Mouse (Mus musculus): Measurements from ENCODE around the gene Coa7. TPM values are rescaled to one million over a fixed set of nuclear protein-coding genes. Genes with fewer than 3 reads are reported as not detected.

Gene Coa7
- polyA plus RNA-seq, 1 experiment from 2014 or later: 53.6 TPM

DNA sequence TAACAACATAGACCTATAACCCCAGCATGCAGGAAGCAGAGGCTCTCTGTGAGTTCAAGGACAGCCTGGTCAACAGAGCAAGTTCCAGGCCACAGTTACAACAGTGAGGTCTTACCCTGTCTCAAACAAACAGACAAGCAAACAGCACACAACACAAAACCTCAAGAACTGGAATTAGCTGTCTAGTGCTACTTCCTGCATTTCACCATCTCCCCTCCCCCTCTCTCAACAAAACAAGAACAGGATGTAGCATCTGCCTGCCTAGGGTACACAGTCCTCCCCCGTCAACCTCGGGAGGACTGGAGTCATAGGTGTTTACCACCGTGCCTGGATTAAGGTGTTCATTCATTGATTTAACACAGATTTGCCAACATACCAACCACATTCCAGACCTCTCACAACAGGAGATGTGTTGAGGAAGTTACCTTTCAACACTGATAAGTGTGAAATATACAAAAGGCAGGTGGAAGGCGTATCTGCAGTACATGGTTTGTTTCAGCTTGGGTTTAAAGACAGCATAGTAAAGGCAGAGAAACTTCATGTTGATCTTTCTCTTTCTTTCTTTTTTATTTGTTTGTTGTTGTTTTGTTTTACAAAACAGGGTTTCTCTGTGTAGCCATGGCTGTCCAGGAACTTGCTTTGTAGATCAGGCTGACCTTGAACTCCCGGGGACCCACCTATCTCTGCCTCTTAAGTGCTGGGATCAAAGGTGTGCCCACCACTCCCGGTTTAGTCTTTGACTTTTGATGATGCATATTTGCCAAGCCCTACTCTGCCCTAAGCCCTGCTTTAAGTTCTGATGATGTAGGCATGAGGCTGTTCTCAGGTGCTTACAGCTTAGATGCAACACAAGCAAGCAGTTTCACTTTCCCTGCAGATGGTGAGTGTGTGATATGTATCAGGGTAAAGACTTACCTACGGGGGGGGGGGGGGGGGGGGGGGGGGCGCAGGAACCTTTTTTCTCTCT is 9.0 kb upstream of the Coa7 start:
- no peak overlapping the region for H3K9ac ChIP-seq (ENCODE audit: low read length)
- WGBS: 25% methylated on average over 7 of the region's 8 CpGs
- H3K9me3 ChIP-seq (replicated peaks; ENCODE audit: control insufficient read depth, low read length): no peaks in the 10 kb centered on the region
- H3K36me3 ChIP-seq (ENCODE audit: control insufficient read depth, insufficient read depth): no peaks in the 10 kb centered on the region
- H3K4me1 ChIP-seq (ENCODE audit: control insufficient read depth, insufficient read depth, low read length): peaks cover 15% of the 10 kb centered on the region
- no peaks in the 10 kb centered on the region for H3K27me3 ChIP-seq (ENCODE audit: control insufficient read depth, insufficient read depth, low read length)
- ATAC-seq (replicated peaks; ENCODE audit: extremely low read depth, insufficient read depth, low FRiP score): peak; percentile 56
- H3K27ac ChIP-seq (ENCODE audit: low read length): peak overlapping the region; percentile 57
- H3K4me2 ChIP-seq (ENCODE audit: low read depth, low read length): peak overlapping the region; percentile 23; the same call in 1 of the 2 replicates
- no peak overlapping the region for H3K4me3 ChIP-seq (ENCODE audit: low read length)

DNA sequence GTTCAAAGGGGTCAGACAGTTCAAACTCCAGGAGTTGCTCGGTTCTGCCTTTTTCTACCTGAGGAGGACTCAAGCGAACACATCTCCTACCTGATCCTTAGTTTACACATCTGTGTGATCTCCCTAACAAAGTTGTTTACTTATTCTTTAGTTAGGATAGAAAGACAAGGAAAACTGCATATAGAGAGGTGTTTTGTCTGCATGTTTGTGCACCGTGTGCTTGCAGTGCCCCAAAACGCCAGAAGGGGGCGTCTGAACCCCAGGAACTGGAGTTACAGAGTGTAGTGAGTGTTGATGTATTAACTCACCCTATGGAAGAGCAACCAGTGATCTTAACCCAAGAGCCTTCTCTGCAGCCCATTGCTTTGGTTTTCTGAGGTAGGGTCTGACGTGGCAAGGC is 8.2 kb upstream of the Coa7 start:
- Histone ChIP-seq H3K9me3 (replicated peaks; ENCODE audit: control insufficient read depth, low read length) (no peaks in the 10 kb centered on the region), H3K4me2 (ENCODE audit: low read depth, low read length) (no peak overlapping the region), H3K36me3 (ENCODE audit: control insufficient read depth, insufficient read depth) (no peaks in the 10 kb centered on the region), H3K4me1 (ENCODE audit: control insufficient read depth, insufficient read depth, low read length) (peaks cover 15% of the 10 kb centered on the region), H3K4me3 (ENCODE audit: low read length) (no peak overlapping the region), H3K9ac (ENCODE audit: low read length) (no peak overlapping the region), H3K27me3 (ENCODE audit: control insufficient read depth, insufficient read depth, low read length) (no peaks in the 10 kb centered on the region), H3K27ac (ENCODE audit: low read length) (no peak overlapping the region)
- no peak for ATAC-seq (replicated peaks; ENCODE audit: extremely low read depth, insufficient read depth, low FRiP score)
- 68% methylated on average over 6 of the region's 6 CpGs for WGBS

DNA sequence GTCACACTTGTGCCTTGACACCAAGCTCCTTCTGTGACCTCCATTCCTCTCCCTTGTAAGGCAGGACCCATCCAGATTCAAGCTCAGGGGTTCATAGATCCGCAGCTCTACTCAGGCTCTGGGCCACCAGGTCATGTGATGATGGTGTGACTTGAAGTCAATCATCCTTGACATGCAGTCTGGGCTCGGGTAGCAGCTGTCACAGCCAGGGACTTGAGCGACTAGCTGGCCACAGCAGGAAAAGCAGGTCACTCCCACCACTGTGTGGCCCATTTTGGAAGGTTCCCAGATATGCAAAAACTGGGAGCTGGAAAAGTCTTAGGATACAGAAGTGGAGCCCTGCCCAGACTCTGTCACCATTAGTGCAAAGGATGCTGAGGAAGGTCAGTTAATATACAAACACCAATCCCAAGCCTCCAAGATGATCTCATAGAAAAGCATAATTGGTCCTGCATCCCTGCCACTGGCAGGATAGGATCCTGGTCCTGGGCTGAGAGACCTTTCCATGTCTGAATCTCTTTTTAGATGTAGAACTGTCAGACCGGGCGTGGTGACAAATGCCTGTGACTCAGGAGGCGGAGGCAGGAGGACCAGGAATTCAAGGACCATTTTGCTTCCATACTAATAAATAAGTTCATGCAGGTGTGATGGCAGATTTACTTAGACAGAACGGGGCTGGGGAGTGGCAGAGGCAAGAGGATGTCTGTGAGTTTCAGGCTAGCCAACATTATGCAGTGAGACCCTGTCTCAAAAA is 7.1 kb upstream of the Coa7 start:
- H3K36me3 ChIP-seq (ENCODE audit: control insufficient read depth, insufficient read depth): no peaks in the 10 kb centered on the region
- H3K4me2 ChIP-seq (ENCODE audit: low read depth, low read length): no peak overlapping the region
- ATAC-seq (replicated peaks; ENCODE audit: extremely low read depth, insufficient read depth, low FRiP score): 0 out of 2 replicates have a peak, but pooled peaks have one; percentile 26
- H3K4me1 ChIP-seq (ENCODE audit: control insufficient read depth, insufficient read depth, low read length): peaks cover 15% of the 10 kb centered on the region
- no peak overlapping the region for H3K4me3 ChIP-seq (ENCODE audit: low read length)
- H3K9me3 ChIP-seq (replicated peaks; ENCODE audit: control insufficient read depth, low read length): no peaks in the 10 kb centered on the region
- no peak overlapping the region for H3K27ac ChIP-seq (ENCODE audit: low read length)
- WGBS: 66% methylated on average over 7 of the region's 7 CpGs
- H3K9ac ChIP-seq (ENCODE audit: low read length): no peak overlapping the region
- no peaks in the 10 kb centered on the region for H3K27me3 ChIP-seq (ENCODE audit: control insufficient read depth, insufficient read depth, low read length)

DNA sequence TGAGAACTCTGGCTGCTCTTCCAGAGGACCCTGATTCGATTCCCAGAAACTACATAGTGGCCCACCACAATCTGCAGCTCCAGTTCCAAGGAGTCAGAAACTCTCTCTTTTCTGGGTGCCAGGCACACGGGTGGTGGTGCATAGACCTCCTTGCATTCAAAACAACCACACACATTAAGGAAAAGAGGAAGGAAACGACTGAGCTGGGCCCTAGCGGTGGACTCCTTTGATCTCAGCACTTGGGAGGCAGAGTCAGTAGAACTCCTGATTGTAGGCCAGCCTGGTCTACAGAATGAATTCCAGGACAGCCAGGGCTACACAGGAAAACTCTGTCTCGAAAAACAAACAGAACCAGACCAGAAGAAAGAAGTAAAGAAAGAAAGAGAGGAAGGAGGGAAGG is 4.4 kb upstream of the Coa7 start:
- Histone ChIP-seq H3K9me3 (replicated peaks; ENCODE audit: control insufficient read depth, low read length) (no peaks in the 10 kb centered on the region), H3K9ac (ENCODE audit: low read length) (no peak overlapping the region), H3K4me2 (ENCODE audit: low read depth, low read length) (no peak overlapping the region), H3K36me3 (ENCODE audit: control insufficient read depth, insufficient read depth) (no peaks in the 10 kb centered on the region), H3K4me1 (ENCODE audit: control insufficient read depth, insufficient read depth, low read length) (peaks cover 19% of the 10 kb centered on the region), H3K4me3 (ENCODE audit: low read length) (no peak overlapping the region), H3K27ac (ENCODE audit: low read length) (0 out of 2 replicates have a peak overlapping the region, but pooled peaks have one; percentile 6), H3K27me3 (ENCODE audit: control insufficient read depth, insufficient read depth, low read length) (no peaks in the 10 kb centered on the region)
- WGBS: 53% methylated on average over 5 of the region's 5 CpGs
- ATAC-seq (replicated peaks; ENCODE audit: extremely low read depth, insufficient read depth, low FRiP score): no peak

DNA sequence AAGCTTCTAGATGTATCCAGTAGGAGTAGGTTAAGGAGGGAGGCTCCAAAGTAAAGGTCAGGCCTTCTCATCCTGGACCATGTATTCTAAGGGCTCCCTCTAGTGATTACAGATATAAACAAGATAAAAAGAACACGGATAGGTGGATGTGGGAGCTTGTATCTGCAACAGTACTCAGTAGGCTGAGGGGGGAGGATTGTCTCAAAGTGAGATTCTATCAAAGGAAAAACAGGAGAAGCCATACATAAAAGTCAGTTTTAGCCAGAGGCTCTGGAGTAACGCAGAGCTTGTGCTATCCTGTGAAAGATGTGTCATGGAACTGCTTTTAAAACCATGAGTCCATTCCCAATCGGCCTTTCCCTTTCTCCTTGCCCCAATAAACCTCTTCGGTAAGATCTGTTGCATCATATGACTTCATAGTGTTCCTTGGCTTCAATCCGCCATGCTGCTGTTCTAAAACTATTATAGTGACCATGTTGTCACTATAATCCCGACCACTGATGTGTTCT is 815 bp upstream of the Coa7 start:
- Histone ChIP-seq H3K4me3 (ENCODE audit: low read length) (peak overlapping the region; percentile 91), H3K9me3 (replicated peaks; ENCODE audit: control insufficient read depth, low read length) (no peaks in the 10 kb centered on the region), H3K9ac (ENCODE audit: low read length) (peak overlapping the region; percentile 79), H3K27ac (ENCODE audit: low read length) (peak overlapping the region; percentile 96), H3K4me2 (ENCODE audit: low read depth, low read length) (peak overlapping the region; percentile 77), H3K27me3 (ENCODE audit: control insufficient read depth, insufficient read depth, low read length) (no peaks in the 10 kb centered on the region), H3K4me1 (ENCODE audit: control insufficient read depth, insufficient read depth, low read length) (peaks cover 29% of the 10 kb centered on the region), H3K36me3 (ENCODE audit: control insufficient read depth, insufficient read depth) (peaks cover 2% of the 10 kb centered on the region; the same call in 1 of the 2 replicates)
- ATAC-seq (replicated peaks; ENCODE audit: extremely low read depth, insufficient read depth, low FRiP score): no peak
- 47% methylated on average over 6 of the region's 6 CpGs for WGBS

DNA sequence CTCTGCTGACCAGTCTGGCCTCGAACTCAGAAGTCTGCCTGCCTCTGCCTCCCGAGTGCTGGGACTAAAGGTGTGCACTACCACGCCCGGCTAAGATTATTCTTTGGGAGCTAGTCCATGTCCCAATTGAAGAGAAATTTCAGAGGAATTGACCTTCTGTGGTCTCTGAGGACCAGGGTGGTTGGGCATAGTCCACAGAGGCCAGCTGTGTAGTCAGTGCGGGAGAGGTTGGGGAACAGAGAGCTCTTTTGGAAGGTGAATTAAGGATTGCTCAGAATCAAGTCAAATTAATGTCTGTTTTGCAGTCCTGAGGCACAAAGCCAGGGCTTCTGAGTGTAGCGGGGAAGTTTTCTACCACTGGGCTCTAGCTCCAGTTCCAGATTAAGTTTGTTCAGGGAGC is 1.9 kb downstream of the Coa7 start:
- H3K27me3 ChIP-seq (ENCODE audit: control insufficient read depth, insufficient read depth, low read length): no peaks in the 10 kb centered on the region

DNA sequence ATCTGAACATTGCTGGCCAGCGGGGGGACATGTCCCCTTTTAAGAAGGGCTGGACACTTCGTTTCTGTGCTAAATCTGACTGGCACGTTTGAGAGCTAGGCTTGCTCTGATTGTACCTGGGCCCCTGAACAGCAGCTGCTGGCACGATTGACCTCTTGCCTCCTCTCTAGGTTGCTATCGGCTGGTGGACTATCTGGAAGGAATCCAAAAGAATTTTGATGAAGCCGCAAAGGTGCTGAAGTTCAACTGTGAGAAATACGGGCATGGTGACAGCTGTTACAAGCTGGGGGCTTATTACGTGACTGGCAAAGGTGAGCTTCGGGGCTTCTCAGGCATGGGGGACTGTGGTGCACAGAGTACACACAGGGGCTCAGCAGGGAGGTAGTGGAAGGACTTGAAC is 4.1 kb downstream of the Coa7 start:
- H3K27ac ChIP-seq (ENCODE audit: low read length): peak overlapping the region; percentile 80
- no peaks in the 10 kb centered on the region for H3K27me3 ChIP-seq (ENCODE audit: control insufficient read depth, insufficient read depth, low read length)
- peaks cover 24% of the 10 kb centered on the region for H3K4me1 ChIP-seq (ENCODE audit: control insufficient read depth, insufficient read depth, low read length)
- no peak overlapping the region; the same call in 1 of the 2 replicates for H3K9ac ChIP-seq (ENCODE audit: low read length)
- peak; percentile 33; the same call in 1 of the 2 replicates for ATAC-seq (replicated peaks; ENCODE audit: extremely low read depth, insufficient read depth, low FRiP score)
- no peak overlapping the region for H3K4me3 ChIP-seq (ENCODE audit: low read length)
- H3K4me2 ChIP-seq (ENCODE audit: low read depth, low read length): peak overlapping the region; percentile 25
- H3K36me3 ChIP-seq (ENCODE audit: control insufficient read depth, insufficient read depth): peaks cover 23% of the 10 kb centered on the region
- no peaks in the 10 kb centered on the region for H3K9me3 ChIP-seq (replicated peaks; ENCODE audit: control insufficient read depth, low read length)
- WGBS: 45% methylated on average over 9 of the region's 9 CpGs

More for the DNA sequence above, 1.9 kb downstream of the Coa7 start:
- Histone ChIP-seq H3K36me3 (ENCODE audit: control insufficient read depth, insufficient read depth) (peaks cover 12% of the 10 kb centered on the region), H3K4me2 (ENCODE audit: low read depth, low read length) (no peak overlapping the region), H3K9me3 (replicated peaks; ENCODE audit: control insufficient read depth, low read length) (no peaks in the 10 kb centered on the region), H3K27ac (ENCODE audit: low read length) (no peak overlapping the region), H3K4me1 (ENCODE audit: control insufficient read depth, insufficient read depth, low read length) (peaks cover 25% of the 10 kb centered on the region), H3K9ac (ENCODE audit: low read length) (no peak overlapping the region), H3K4me3 (ENCODE audit: low read length) (no peak overlapping the region)
- WGBS: 93% methylated on average over 6 of the region's 6 CpGs
- ATAC-seq (replicated peaks; ENCODE audit: extremely low read depth, insufficient read depth, low FRiP score): no peak

DNA sequence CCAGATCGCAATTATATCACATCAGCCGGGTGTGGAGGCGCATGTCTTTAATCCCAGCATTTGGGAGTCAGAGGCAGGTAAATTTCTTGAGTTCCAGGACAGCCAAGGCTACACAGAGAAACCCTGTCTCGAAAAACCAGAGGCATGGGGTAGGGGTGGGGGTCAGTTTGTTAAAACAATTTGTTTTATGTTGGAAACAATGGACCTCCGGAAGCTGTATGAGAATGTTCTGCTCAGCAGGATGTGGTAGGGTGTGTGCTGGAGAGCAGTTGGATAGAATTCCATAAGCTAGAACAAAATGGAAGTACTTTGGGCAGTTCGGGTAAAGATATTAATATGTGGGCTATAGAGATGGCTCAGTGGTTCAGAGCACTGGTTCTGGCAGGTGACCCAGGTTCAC is 7.5 kb downstream of the Coa7 start:
- H3K27ac ChIP-seq (ENCODE audit: low read length): no peak overlapping the region
- ATAC-seq (replicated peaks; ENCODE audit: extremely low read depth, insufficient read depth, low FRiP score): no peak
- H3K4me3 ChIP-seq (ENCODE audit: low read length): no peak overlapping the region
- H3K4me2 ChIP-seq (ENCODE audit: low read depth, low read length): no peak overlapping the region
- H3K9me3 ChIP-seq (replicated peaks; ENCODE audit: control insufficient read depth, low read length): no peaks in the 10 kb centered on the region
- H3K27me3 ChIP-seq (ENCODE audit: control insufficient read depth, insufficient read depth, low read length): no peaks in the 10 kb centered on the region
- H3K4me1 ChIP-seq (ENCODE audit: control insufficient read depth, insufficient read depth, low read length): peaks cover 13% of the 10 kb centered on the region; the same call in 1 of the 2 replicates
- WGBS: 86% methylated on average over 6 of the region's 6 CpGs
- no peak overlapping the region for H3K9ac ChIP-seq (ENCODE audit: low read length)
- H3K36me3 ChIP-seq (ENCODE audit: control insufficient read depth, insufficient read depth): peaks cover 34% of the 10 kb centered on the region

Data from heart, embryonic 16.5 days (tissue).